10 mouse cellular contexts compared by ENCODE assay signal in genomic region chr6:52291021-52291860, GRCm38 (mm10). TPM values are rescaled to one million over a fixed set of nuclear protein-coding genes. Genes with fewer than 3 reads are reported as not detected.
DNase-seq lines count a peak whose midpoint lies in the region; ATAC-seq and TF ChIP-seq lines count a peak whose summit lies in the region.
"Had no signal": no experiment of that assay in that cellular context is flagged by ENCODE, and none has a peak within 500 bp of the region (broad histone marks: within the 10 kb centered on the region; RNA-seq: fewer than 3 reads in every experiment).

No protein-coding gene starts in this region.

- peak in 1 of 2 experiments; percentile 30 for DNase-seq in heart, adult 2 months
- no peak for DNase-seq in heart, adult 11 months
- peak; percentile 65 for DNase-seq in R1 (ENCODE audit: low read depth, low spot score)
- DNase-seq in right cerebral cortex, adult 18-20 months, result no peak
- no peak for DNase-seq in left cerebral cortex, adult 8-10 months (ENCODE audit: low spot score in 2 of 2)
- DNase-seq in cerebellum, postnatal 4 days (ENCODE audit: low spot score in 2 of 2), result no peak

- intact Hi-C loops in heart, adult 2 months (cut with DNase I), result no loop called here

- peak overlapping the region; percentile 61 for H3K4me2 ChIP-seq in heart, embryonic 16.5 days (ENCODE audit: low read depth, low read length)

- H3K9me3 ChIP-seq in heart, embryonic 16.5 days (replicated peaks; ENCODE audit: control insufficient read depth, low read length), result no peaks in the 10 kb centered on the region
- H3K9me3 ChIP-seq: G1E had no signal

- no peak for ATAC-seq in heart, embryonic 16.5 days (replicated peaks; ENCODE audit: extremely low read depth, insufficient read depth, low FRiP score)
- peak; percentile 44; the same call in 1 of the 2 replicates for ATAC-seq in megakaryocyte progenitor cell, adult 5-6 weeks (replicated peaks; ENCODE audit: poor library complexity)

- no peak for TF ChIP-seq POLR2A in heart, adult 2 months (IDR thresholded peaks at IDR 0.05; ENCODE audit: insufficient read depth, low read depth, low read length)

- no peaks in the 10 kb centered on the region for H3K36me3 ChIP-seq in heart, adult 2 months (ENCODE audit: control insufficient read depth, insufficient read depth, low read length)
- H3K36me3 ChIP-seq in heart, embryonic 16.5 days (ENCODE audit: control insufficient read depth, insufficient read depth), result no peaks in the 10 kb centered on the region
- H3K36me3 ChIP-seq: G1E had no signal

- no peak overlapping the region for H3K9ac ChIP-seq in heart, adult 2 months (ENCODE audit: low read depth, low read length)
- 0 out of 2 replicates have a peak overlapping the region, but pooled peaks have one; percentile 26 for H3K9ac ChIP-seq in heart, embryonic 16.5 days (ENCODE audit: low read length)

- H3K79me2 ChIP-seq in heart, adult 2 months (replicated peaks; ENCODE audit: control insufficient read depth, insufficient read depth, low read length), result no peaks in the 10 kb centered on the region

- TF ChIP-seq CTCF in heart, adult 2 months (IDR thresholded peaks at IDR 0.05), result no peak

- H3K4me1 ChIP-seq in heart, adult 2 months (ENCODE audit: control insufficient read depth, insufficient read depth, low read length), result no peaks in the 10 kb centered on the region; the same call in 1 of the 2 replicates
- peaks cover 10% of the 10 kb centered on the region for H3K4me1 ChIP-seq in heart, embryonic 16.5 days (ENCODE audit: control insufficient read depth, insufficient read depth, low read length)

- no peak overlapping the region for H3K27ac ChIP-seq in heart, adult 2 months
- H3K27ac ChIP-seq in heart, embryonic 16.5 days (ENCODE audit: low read length), result no peak overlapping the region

- 5% methylated on average over 45 of the region's 45 CpGs for WGBS in heart, adult 2 months
- WGBS in heart, embryonic 16.5 days, result 3% methylated on average over 45 of the region's 45 CpGs

- peaks cover 17% of the 10 kb centered on the region for H3K27me3 ChIP-seq in heart, adult 2 months (ENCODE audit: control insufficient read depth, insufficient read depth, low read length)
- H3K27me3 ChIP-seq in heart, embryonic 16.5 days (ENCODE audit: control insufficient read depth, insufficient read depth, low read length), result peaks cover 57% of the 10 kb centered on the region

- peak overlapping the region; percentile 28 for H3K4me3 ChIP-seq in heart, adult 2 months
- H3K4me3 ChIP-seq in heart, embryonic 16.5 days (ENCODE audit: low read length), result peak overlapping the region; percentile 46

- TF ChIP-seq EP300 in heart, adult 2 months (IDR thresholded peaks at IDR 0.05; ENCODE audit: insufficient read depth, low read depth, low read length), result no peak

RNA-seq across cellular contexts. Expression of gene Evx1, which starts 22.1 kb away (rescaled TPM):
- not detected for total RNA-seq in heart, adult 2 months (2021)
- not detected in 2 replicates for polyA plus RNA-seq in heart, adult 2 months (2012; rRNA removed)
- 0.06 TPM in 1 of 2 replicates, not detected in the other for polyA plus RNA-seq in heart, embryonic 16.5 days (2015; fragmentation: Nextera tagmentation; extraction: Ambion mirVana)
- not detected in 2 replicates for total RNA-seq in megakaryocyte progenitor cell, adult 5-6 weeks (2015)
- total RNA-seq in megakaryocyte progenitor cell, adult 5-6 weeks (2017), result not detected in 2 replicates
- not detected for total RNA-seq in left cerebral cortex, adult 8-10 months (2022)
- total RNA-seq: G1E; heart, postnatal 36 days had no signal
- polyA plus RNA-seq: G1E had no signal

RNA-seq across cellular contexts. Expression of gene Hoxa13, which starts 30.6 kb away (rescaled TPM):
- total RNA-seq in heart, adult 2 months (2021), result not detected
- polyA plus RNA-seq in heart, adult 2 months (2012; rRNA removed), result not detected in 2 replicates
- not detected in 2 replicates for polyA plus RNA-seq in heart, embryonic 16.5 days (2015; fragmentation: Nextera tagmentation; extraction: Ambion mirVana)
- total RNA-seq in megakaryocyte progenitor cell, adult 5-6 weeks (2015), result not detected in 2 replicates
- total RNA-seq in megakaryocyte progenitor cell, adult 5-6 weeks (2017), result not detected in 2 replicates
- not detected for total RNA-seq in left cerebral cortex, adult 8-10 months (2022)
- total RNA-seq: G1E; heart, postnatal 36 days had no signal
- polyA plus RNA-seq: G1E had no signal

RNA-seq across cellular contexts. Expression of gene Hoxa11, which starts 45.6 kb away (rescaled TPM):
- total RNA-seq in heart, adult 2 months (2021), result not detected
- polyA plus RNA-seq in heart, adult 2 months (2012; rRNA removed), result not detected in 2 replicates
- polyA plus RNA-seq in heart, embryonic 16.5 days (2015; fragmentation: Nextera tagmentation; extraction: Ambion mirVana), result not detected in 2 replicates
- not detected in 2 replicates for total RNA-seq in megakaryocyte progenitor cell, adult 5-6 weeks (2015)
- 0.10 TPM in 1 of 2 replicates, not detected in the other for total RNA-seq in megakaryocyte progenitor cell, adult 5-6 weeks (2017)
- total RNA-seq in left cerebral cortex, adult 8-10 months (2022), result not detected
- total RNA-seq: G1E; heart, postnatal 36 days had no signal
- polyA plus RNA-seq: G1E had no signal

RNA-seq across cellular contexts. Expression of gene Hoxa10, which starts 50.6 kb away (rescaled TPM):
- total RNA-seq in heart, adult 2 months (2021), result not detected
- not detected in 2 replicates for polyA plus RNA-seq in heart, adult 2 months (2012; rRNA removed)
- polyA plus RNA-seq in heart, embryonic 16.5 days (2015; fragmentation: Nextera tagmentation; extraction: Ambion mirVana), result not detected in 2 replicates
- 0.12 and 0.24 TPM in 2 replicates for total RNA-seq in megakaryocyte progenitor cell, adult 5-6 weeks (2015)
- total RNA-seq in megakaryocyte progenitor cell, adult 5-6 weeks (2017), result 0.30 TPM in 1 of 2 replicates, not detected in the other
- not detected for total RNA-seq in left cerebral cortex, adult 8-10 months (2022)
- total RNA-seq: heart, postnatal 36 days had no signal
- polyA plus RNA-seq: G1E had no signal
